Mouse (Mus musculus) myocyte (in vitro differentiated cells): ENCODE measurements around the gene Col3a1.

Source experiments
- CEBPB ChIP-seq: IDR thresholded peaks from 2 replicates; pipeline ENCODE4 v1.6.1; 2011; ENCODE audit warnings: mild to moderate bottlenecking, moderate library complexity; ENCODE audit not compliant: poor library complexity, insufficient read depth, severe bottlenecking
- E2F4 ChIP-seq: IDR thresholded peaks from one replicate; pipeline ENCODE4 v1.6.1; 2011; ENCODE audit warnings: mild to moderate bottlenecking, control low read depth, moderate library complexity; ENCODE audit not compliant: insufficient read depth
- MAX ChIP-seq: IDR thresholded peaks from one replicate; pipeline ENCODE4 v1.6.1; 2011; ENCODE audit warnings: low read depth, mild to moderate bottlenecking, control low read depth
- MYOD1 ChIP-seq, 3 experiments: IDR thresholded peaks; one replicate each; pipeline ENCODE4 v1.6.1; 2011; ENCODE audit warnings: control low read depth in 2 of 3, low read depth in 2 of 3, mild to moderate bottlenecking in 2 of 3, moderate library complexity in 1 of 3; ENCODE audit not compliant: insufficient read length in 2 of 3, control insufficient read depth in 1 of 3
- MYOG ChIP-seq, 3 experiments: IDR thresholded peaks; one replicate each; pipeline ENCODE4 v1.6.1; 2011; ENCODE audit warnings: control low read depth in 2 of 3, low read depth in 2 of 3, mild to moderate bottlenecking in 2 of 3; ENCODE audit not compliant: insufficient read length in 2 of 3, control insufficient read depth in 1 of 3, insufficient read depth in 1 of 3
- POLR2A ChIP-seq: IDR thresholded peaks from one replicate; pipeline ENCODE4 v1.6.1; 2011; ENCODE audit warnings: low read depth, mild to moderate bottlenecking, control low read depth, moderate library complexity; ENCODE audit not compliant: insufficient read length
- POLR2AphosphoS2 ChIP-seq: IDR thresholded peaks from one replicate; pipeline ENCODE4 v1.6.1; 2011; ENCODE audit warnings: low read depth, control low read depth; ENCODE audit not compliant: insufficient read length
- SRF ChIP-seq: IDR thresholded peaks from one replicate; pipeline ENCODE4 v1.6.1; 2011; ENCODE audit warnings: low read depth; ENCODE audit not compliant: control insufficient read depth, insufficient read length
- TCF12 ChIP-seq: IDR thresholded peaks from one replicate; pipeline ENCODE4 v1.6.1; 2011; ENCODE audit warnings: mild to moderate bottlenecking, control low read depth; ENCODE audit not compliant: poor library complexity, insufficient read depth, severe bottlenecking
- TCF3 ChIP-seq: IDR thresholded peaks from one replicate; pipeline ENCODE4 v1.6.1; 2011; ENCODE audit warnings: low read depth, control low read depth; ENCODE audit not compliant: insufficient read length
- USF1 ChIP-seq: IDR thresholded peaks from one replicate; pipeline ENCODE4 v1.6.1; 2011; ENCODE audit warnings: low read depth, mild to moderate bottlenecking, control low read depth, moderate library complexity

DNA sequence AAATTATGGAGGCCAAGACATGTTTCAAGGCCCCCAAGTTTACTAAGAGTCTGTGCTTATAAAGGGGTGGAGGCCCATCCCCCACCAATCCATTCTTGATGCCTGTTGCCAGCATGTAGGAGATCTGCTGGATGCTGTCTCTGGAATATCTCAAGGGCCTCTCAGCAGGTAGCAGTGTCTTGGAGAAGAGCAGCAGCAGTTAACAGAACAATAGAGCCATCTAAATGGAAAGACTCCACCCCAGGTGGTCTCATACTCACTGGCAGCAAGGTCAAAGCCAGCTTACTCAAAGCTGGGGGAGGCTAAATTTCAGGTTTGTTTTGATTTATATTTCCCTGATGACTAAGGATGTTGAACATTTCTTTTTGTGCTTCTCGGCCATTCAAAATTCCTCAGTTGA, 46.7 kb downstream of the Col3a1 start:
- TF ChIP-seq POLR2A (no peak), MAX (no peak), USF1 (no peak), MYOD1 (IDR thresholded peaks at IDR 0.05; ENCODE audit: control insufficient read depth in 1 of 3, insufficient read length in 2 of 3, low read depth in 2 of 3) (no peak), POLR2AphosphoS2 (no peak), E2F4 (no peak), TCF3 (no peak), TCF12 (no peak), SRF (no peak), CEBPB (no peak), MYOG (IDR thresholded peaks at IDR 0.05; ENCODE audit: control insufficient read depth in 1 of 3, insufficient read depth in 1 of 3, insufficient read length in 2 of 3, low read depth in 2 of 3) (no peak)
